Mouse (Mus musculus): ENCODE data around the gene Slc10a7. TPM values are rescaled to one million over a fixed set of nuclear protein-coding genes. Genes with fewer than 3 reads are reported as not detected.
A peak's percentile ranks its signal among the peaks of the same experiment; 100 is the strongest.
"Not testable (repeated sequence)": the region's sequence is repeated elsewhere in the genome, so short reads cannot be mapped to it uniquely, and the experiment has no call there.

The Slc10a7 gene
- 1 to 10 TPM; 7.0 to 9.1 TPM for total RNA-seq (2021)

- DNase-seq = peak; percentile 88 to 89
These were observed at the start of gene Slc10a7 for GRCm38 (mm10) chr8:78509273-78510031. Gene Slc10a7, plus strand, starts transcription at chr8:78509346.

- DNase-seq = no peak
These were observed 45.2 kb upstream of the Slc10a7 start for GRCm38 (mm10) chr8:78463941-78464340.

GRCm38 (mm10) chr8:78467889-78468288 is 41.3 kb upstream of the Slc10a7 start:
- no peak for DNase-seq

GRCm38 (mm10) chr8:78477051-78477829 is 31.9 kb upstream of the Slc10a7 start:
- DNase-seq = no peak

- DNase-seq = no peak
These were observed 19.4 kb upstream of the Slc10a7 start for GRCm38 (mm10) chr8:78489733-78490132.

- DNase-seq = no peak
These were observed 16.1 kb upstream of the Slc10a7 start for GRCm38 (mm10) chr8:78493031-78493430.

- DNase-seq = not testable (repeated sequence)
These were observed 12.9 kb upstream of the Slc10a7 start for GRCm38 (mm10) chr8:78496273-78496672.

- DNase-seq = no peak
These were observed 6.4 kb upstream of the Slc10a7 start for GRCm38 (mm10) chr8:78502706-78503105.

GRCm38 (mm10) chr8:78507979-78508718 is 997 bp upstream of the Slc10a7 start:
- no peak for DNase-seq

GRCm38 (mm10) chr8:78508719-78509272 is 350 bp upstream of the Slc10a7 start, which contains the start of gene Rbmxl1:
Gene Rbmxl1, minus strand, starts transcription at chr8:78508898.
- DNase-seq = peak; percentile 86 to 88

- no peak for DNase-seq
These were observed 948 bp downstream of the Slc10a7 start for GRCm38 (mm10) chr8:78510094-78510493.

- DNase-seq = no peak
These were observed 1.8 kb downstream of the Slc10a7 start for GRCm38 (mm10) chr8:78510926-78511325.

GRCm38 (mm10) chr8:78513106-78513505 is 4.0 kb downstream of the Slc10a7 start:
- DNase-seq = no peak

GRCm38 (mm10) chr8:78514706-78515105 is 5.6 kb downstream of the Slc10a7 start:
- no peak for DNase-seq

- no peak for DNase-seq
These were observed 6.0 kb downstream of the Slc10a7 start for GRCm38 (mm10) chr8:78515132-78515531.

- no peak for DNase-seq
These were observed 24.8 kb downstream of the Slc10a7 start for GRCm38 (mm10) chr8:78533981-78534380.

- DNase-seq = no peak
These were observed 27.6 kb downstream of the Slc10a7 start for GRCm38 (mm10) chr8:78536716-78537115.

GRCm38 (mm10) chr8:78537795-78538194 is 28.6 kb downstream of the Slc10a7 start:
- DNase-seq = no peak

GRCm38 (mm10) chr8:78542670-78543069 is 33.5 kb downstream of the Slc10a7 start:
- not testable (repeated sequence) for DNase-seq

GRCm38 (mm10) chr8:78543621-78544020 is 34.5 kb downstream of the Slc10a7 start:
- DNase-seq = no peak

- DNase-seq = no peak
These were observed 35.4 kb downstream of the Slc10a7 start for GRCm38 (mm10) chr8:78544545-78544944.

- not testable (repeated sequence) for DNase-seq
These were observed 36.1 kb downstream of the Slc10a7 start for GRCm38 (mm10) chr8:78545153-78545817.
